Mouse (Mus musculus) hindbrain, embryonic 14.5 days (tissue): ENCODE results near the gene Lingo1. TPM values are rescaled to one million over a fixed set of nuclear protein-coding genes. Genes with fewer than 3 reads are reported as not detected.

Source experiments
- ATAC-seq: fragments of 200-750 bp; cut with Nextera tagmentation; 2 replicates; pipeline ENCODE4 v1.8.0; 2017; ENCODE audit warnings: moderate number of reproducible peaks, mild to moderate bottlenecking, moderate TSS enrichment, moderate library complexity; ENCODE audit not compliant: low FRiP score
- DNase-seq: peaks from one replicate; pipeline ENCODE4 v3.0.0-alpha.2; 2015; ENCODE audit warnings: low spot score
- H3K27ac ChIP-seq: fragments of 300-500 bp; sonication (generic); 2 replicates; pipeline ENCODE4 v1.5.1; 2014; ENCODE audit warnings: mild to moderate bottlenecking, moderate library complexity
- H3K27me3 ChIP-seq: fragments of 300-500 bp; sonication (generic); 2 replicates; pipeline ENCODE4 v1.6.1; 2014; ENCODE audit warnings: mild to moderate bottlenecking, low read length, mixed read lengths; ENCODE audit not compliant: control insufficient read depth, insufficient read depth
- H3K36me3 ChIP-seq: fragments of 300-500 bp; sonication (generic); replicated peaks from 2 replicates; pipeline ENCODE4 v1.6.1; 2014; ENCODE audit not compliant: control insufficient read depth, insufficient read depth
- H3K4me1 ChIP-seq: fragments of 300-500 bp; sonication (generic); replicated peaks from 2 replicates; pipeline ENCODE4 v1.6.1; 2014; ENCODE audit warnings: antibody characterized with exemption, low read length, mixed read lengths; ENCODE audit not compliant: control insufficient read depth, insufficient read depth
- H3K4me2 ChIP-seq: fragments of 300-500 bp; sonication (generic); replicated peaks from 2 replicates; pipeline ENCODE4 v1.6.1; 2014; ENCODE audit warnings: mild to moderate bottlenecking, moderate library complexity
- H3K4me3 ChIP-seq: fragments of 300-500 bp; sonication (generic); replicated peaks from 2 replicates; pipeline ENCODE4 v1.5.1; 2014; ENCODE audit warnings: mild to moderate bottlenecking, low read length
- H3K9ac ChIP-seq: fragments of 300-500 bp; sonication (generic); 2 replicates; pipeline ENCODE4 v1.6.1; 2014
- H3K9me3 ChIP-seq: fragments of 300-500 bp; sonication (generic); 2 replicates; pipeline ENCODE4 v1.6.1; 2016; ENCODE audit warnings: low read length; ENCODE audit not compliant: control insufficient read depth
- WGBS: fragments of 180-500 bp; shearing (Covaris S2); extraction: QIAGEN DNeasy Blood & Tissue Kit; methylation state at CpG from one replicate; pipeline ENCODE4 v1.1.7; 2014; 5-methylcytosine and 5-hydroxymethylcytosine counted together
- polyA plus RNA-seq: library from polyadenylated mRNA; unstranded; fragments of >200 nt; fragmentation: Nextera tagmentation; extraction: Ambion mirVana; gene quantifications from 2 replicates; pipeline ENCODE4 v1.2.1, GENCODE M21; 2014

Lingo1 gene
- polyA plus RNA-seq, 1 experiment from 2014 or later, result 57.3 TPM

- Histone ChIP-seq H3K27ac (no peak overlapping the region), H3K27me3 (no peaks in the 10 kb centered on the region), H3K9me3 (no peaks in the 10 kb centered on the region), H3K36me3 (no peaks in the 10 kb centered on the region), H3K9ac (no peak overlapping the region), H3K4me3 (no peak overlapping the region), H3K4me2 (no peak overlapping the region), H3K4me1 (peaks cover 4% of the 10 kb centered on the region; the same call in 1 of the 2 replicates)
- WGBS, result 56% methylated on average over 11 of the region's 11 CpGs
- ATAC-seq, result no peak
- DNase-seq, result no peak
Measured at GRCm38 (mm10) chr9:56766629-56767357, 29.5 kb downstream of the Lingo1 start.

GRCm38 (mm10) chr9:56762106-56762562 lies 34.1 kb downstream of the Lingo1 start:
- DNase-seq (no peak), ATAC-seq (no peak)
- Histone ChIP-seq H3K36me3 (no peaks in the 10 kb centered on the region), H3K9me3 (no peaks in the 10 kb centered on the region), H3K4me2 (no peak overlapping the region), H3K9ac (no peak overlapping the region), H3K27me3 (no peaks in the 10 kb centered on the region), H3K4me1 (peaks cover 11% of the 10 kb centered on the region), H3K4me3 (no peak overlapping the region), H3K27ac (no peak overlapping the region)
- WGBS, result 59% methylated on average over 9 of the region's 9 CpGs

- Histone ChIP-seq H3K27me3 (no peaks in the 10 kb centered on the region), H3K4me2 (no peak overlapping the region), H3K36me3 (no peaks in the 10 kb centered on the region), H3K9me3 (no peaks in the 10 kb centered on the region), H3K4me3 (no peak overlapping the region), H3K27ac (0 out of 2 replicates have a peak overlapping the region, but pooled peaks have one; percentile 23), H3K4me1 (peaks cover 15% of the 10 kb centered on the region), H3K9ac (no peak overlapping the region)
- ATAC-seq (peak; percentile 53), DNase-seq (no peak)
- 19% methylated on average over 11 of the region's 11 CpGs for WGBS
Measured at GRCm38 (mm10) chr9:56757791-56758190, 38.5 kb downstream of the Lingo1 start.

- no peak for ATAC-seq
- no peaks in the 10 kb centered on the region for H3K27me3 ChIP-seq
- no peaks in the 10 kb centered on the region for H3K36me3 ChIP-seq
- H3K4me3 ChIP-seq, result no peak overlapping the region
- H3K9ac ChIP-seq, result no peak overlapping the region
- H3K4me2 ChIP-seq, result no peak overlapping the region
- no peaks in the 10 kb centered on the region for H3K9me3 ChIP-seq
- DNase-seq, result no peak
- WGBS, result 62% methylated on average over 5 of the region's 5 CpGs
- no peak overlapping the region for H3K27ac ChIP-seq
- H3K4me1 ChIP-seq, result peaks cover 15% of the 10 kb centered on the region
Measured at GRCm38 (mm10) chr9:56755119-56755518, 41.1 kb downstream of the Lingo1 start.

- Histone ChIP-seq H3K4me1 (peaks cover 15% of the 10 kb centered on the region), H3K27me3 (no peaks in the 10 kb centered on the region), H3K9ac (no peak overlapping the region), H3K9me3 (no peaks in the 10 kb centered on the region), H3K27ac (no peak overlapping the region), H3K36me3 (no peaks in the 10 kb centered on the region), H3K4me3 (no peak overlapping the region), H3K4me2 (no peak overlapping the region)
- no peak for DNase-seq
- WGBS, result 71% methylated on average over 6 of the region's 6 CpGs
- ATAC-seq, result no peak
Measured at GRCm38 (mm10) chr9:56753386-56753785, 42.9 kb downstream of the Lingo1 start.

GRCm38 (mm10) chr9:56748056-56748455 lies 48.2 kb downstream of the Lingo1 start:
- Histone ChIP-seq H3K9me3 (no peaks in the 10 kb centered on the region), H3K4me3 (no peak overlapping the region), H3K27me3 (no peaks in the 10 kb centered on the region), H3K4me2 (no peak overlapping the region), H3K36me3 (no peaks in the 10 kb centered on the region), H3K9ac (no peak overlapping the region), H3K27ac (no peak overlapping the region), H3K4me1 (peaks cover 9% of the 10 kb centered on the region)
- WGBS, result 47% methylated on average over 5 of the region's 5 CpGs
- DNase-seq, result no peak
- ATAC-seq, result no peak

GRCm38 (mm10) chr9:56746926-56747294 lies 49.4 kb downstream of the Lingo1 start:
- WGBS, result 63% methylated on average over 4 of the region's 4 CpGs
- ATAC-seq (0 out of 2 replicates have a peak, but pooled peaks have one; percentile 6), DNase-seq (no peak)
- H3K27ac ChIP-seq, result no peak overlapping the region
- no peak overlapping the region for H3K9ac ChIP-seq
- H3K36me3 ChIP-seq, result no peaks in the 10 kb centered on the region
- no peak overlapping the region for H3K4me2 ChIP-seq
- no peak overlapping the region for H3K4me3 ChIP-seq
- no peaks in the 10 kb centered on the region for H3K9me3 ChIP-seq
- H3K27me3 ChIP-seq, result no peaks in the 10 kb centered on the region
- H3K4me1 ChIP-seq, result peaks cover 9% of the 10 kb centered on the region

- H3K9me3 ChIP-seq, result no peaks in the 10 kb centered on the region
- H3K4me2 ChIP-seq, result no peak overlapping the region
- H3K9ac ChIP-seq, result no peak overlapping the region
- ATAC-seq (peak; percentile 53), DNase-seq (peak; percentile 63)
- no peaks in the 10 kb centered on the region for H3K27me3 ChIP-seq
- H3K36me3 ChIP-seq, result no peaks in the 10 kb centered on the region
- peaks cover 9% of the 10 kb centered on the region for H3K4me1 ChIP-seq
- WGBS, result 51% methylated on average over 14 of the region's 14 CpGs
- H3K4me3 ChIP-seq, result no peak overlapping the region
- no peak overlapping the region for H3K27ac ChIP-seq
Measured at GRCm38 (mm10) chr9:56746195-56746925, 49.9 kb downstream of the Lingo1 start.

GRCm38 (mm10) chr9:56744369-56744768 lies 51.9 kb downstream of the Lingo1 start:
- no peak overlapping the region for H3K4me3 ChIP-seq
- H3K4me2 ChIP-seq, result no peak overlapping the region
- H3K36me3 ChIP-seq, result no peaks in the 10 kb centered on the region
- H3K9me3 ChIP-seq, result no peaks in the 10 kb centered on the region
- H3K9ac ChIP-seq, result no peak overlapping the region
- no peak for DNase-seq
- no peaks in the 10 kb centered on the region for H3K27me3 ChIP-seq
- 43% methylated on average over 5 of the region's 5 CpGs for WGBS
- H3K27ac ChIP-seq, result no peak overlapping the region
- no peak for ATAC-seq
- peaks cover 9% of the 10 kb centered on the region for H3K4me1 ChIP-seq
